Mouse (Mus musculus) ZHBTc4 (cell line): Measurements from ENCODE around the gene Lrat.

Experiments
- DNase-seq: peaks from one replicate; pipeline ENCODE4 v3.0.0-alpha.2; 2011; ENCODE audit warnings: low read depth, low spot score

Lrat gene

GRCm38 (mm10) chr3:82903613-82904205, at the start of gene Lrat:
Gene Lrat, minus strand, starts transcription at chr3:82903973.
- peak; percentile 61 for DNase-seq

GRCm38 (mm10) chr3:82952173-82952962, 48.6 kb upstream of the Lrat start:
- DNase-seq, result peak; percentile 7

GRCm38 (mm10) chr3:82950639-82951038, 46.9 kb upstream of the Lrat start:
- DNase-seq, result no peak

- no peak for DNase-seq
Observed at GRCm38 (mm10) chr3:82950208-82950607, 46.4 kb upstream of the Lrat start.

- DNase-seq, result no peak
Observed at GRCm38 (mm10) chr3:82946375-82947107, 42.8 kb upstream of the Lrat start.

GRCm38 (mm10) chr3:82927917-82928316, 24.1 kb upstream of the Lrat start:
- DNase-seq, result no peak

GRCm38 (mm10) chr3:82915632-82916031, 11.9 kb upstream of the Lrat start:
- DNase-seq, result peak; percentile 38

GRCm38 (mm10) chr3:82908671-82909070, 4.9 kb upstream of the Lrat start:
- peak; percentile 34 for DNase-seq

GRCm38 (mm10) chr3:82904211-82904908, 587 bp upstream of the Lrat start:
- peak; percentile 51 for DNase-seq

GRCm38 (mm10) chr3:82902757-82903612, 788 bp downstream of the Lrat start:
- DNase-seq, result peak; percentile 6

- peak; percentile 72 for DNase-seq
Observed at GRCm38 (mm10) chr3:82888842-82889241, 14.9 kb downstream of the Lrat start.

GRCm38 (mm10) chr3:82877258-82877657, 26.5 kb downstream of the Lrat start:
- DNase-seq, result peak; percentile 65

GRCm38 (mm10) chr3:82876372-82876739, 27.4 kb downstream of the Lrat start, which contains the start of gene Rbm46:
Gene Rbm46, minus strand, starts transcription at chr3:82876483.
- DNase-seq, result peak; percentile 94

- peak; percentile 22 for DNase-seq
Observed at GRCm38 (mm10) chr3:82875671-82876371, 28.0 kb downstream of the Lrat start.

GRCm38 (mm10) chr3:82857414-82858077, 46.2 kb downstream of the Lrat start:
- DNase-seq, result peak; percentile 16
